Mouse (Mus musculus) cerebellum, adult 11-12 months (tissue): ENCODE measurements around the gene Bnc2.

Experiments used
- DNase-seq: peaks from one replicate; pipeline ENCODE4 v3.0.0; 2022

Gene Bnc2

GRCm38 (mm10) chr4:84632832-84633789 lies 42.0 kb downstream of the Bnc2 start:
- DNase-seq = no peak

GRCm38 (mm10) chr4:84627616-84628015 lies 47.5 kb downstream of the Bnc2 start:
- DNase-seq = no peak

- no peak for DNase-seq
These were observed 51.8 kb downstream of the Bnc2 start for GRCm38 (mm10) chr4:84623312-84623711.

- DNase-seq = no peak
These were observed 53.3 kb downstream of the Bnc2 start for GRCm38 (mm10) chr4:84621785-84622184.

GRCm38 (mm10) chr4:84609861-84610260 lies 65.2 kb downstream of the Bnc2 start:
- DNase-seq = no peak

GRCm38 (mm10) chr4:84604461-84604860 lies 70.6 kb downstream of the Bnc2 start:
- no peak for DNase-seq

- DNase-seq = no peak
These were observed 94.7 kb downstream of the Bnc2 start for GRCm38 (mm10) chr4:84580260-84580952.

- DNase-seq = no peak
These were observed 96.8 kb downstream of the Bnc2 start for GRCm38 (mm10) chr4:84578296-84578695.

GRCm38 (mm10) chr4:84566123-84566522 lies 109.0 kb downstream of the Bnc2 start:
- DNase-seq = no peak

GRCm38 (mm10) chr4:84545204-84545871 lies 129.7 kb downstream of the Bnc2 start:
- DNase-seq = no peak

GRCm38 (mm10) chr4:84544646-84545045 lies 130.4 kb downstream of the Bnc2 start:
- DNase-seq = no peak

GRCm38 (mm10) chr4:84540531-84540930 lies 134.5 kb downstream of the Bnc2 start:
- DNase-seq = no peak

- no peak for DNase-seq
These were observed 135.7 kb downstream of the Bnc2 start for GRCm38 (mm10) chr4:84539396-84539795.

- no peak for DNase-seq
These were observed 145.9 kb downstream of the Bnc2 start for GRCm38 (mm10) chr4:84528886-84529789.

- no peak for DNase-seq
These were observed 146.7 kb downstream of the Bnc2 start for GRCm38 (mm10) chr4:84528358-84528757.

- no peak for DNase-seq
These were observed 147.8 kb downstream of the Bnc2 start for GRCm38 (mm10) chr4:84527066-84527933.

- DNase-seq = no peak
These were observed 151.3 kb downstream of the Bnc2 start for GRCm38 (mm10) chr4:84523651-84524221.

- no peak for DNase-seq
These were observed 151.9 kb downstream of the Bnc2 start for GRCm38 (mm10) chr4:84523211-84523610.

- no peak for DNase-seq
These were observed 153.5 kb downstream of the Bnc2 start for GRCm38 (mm10) chr4:84521562-84521961.

- DNase-seq = no peak
These were observed 164.6 kb downstream of the Bnc2 start for GRCm38 (mm10) chr4:84510466-84510865.

- no peak for DNase-seq
These were observed 167.5 kb downstream of the Bnc2 start for GRCm38 (mm10) chr4:84507551-84507950.
